Mouse (Mus musculus): ENCODE measurements around the gene Psd.
A peak's percentile ranks its signal among the peaks of the same experiment; 100 is the strongest.

Gene Psd

DNA sequence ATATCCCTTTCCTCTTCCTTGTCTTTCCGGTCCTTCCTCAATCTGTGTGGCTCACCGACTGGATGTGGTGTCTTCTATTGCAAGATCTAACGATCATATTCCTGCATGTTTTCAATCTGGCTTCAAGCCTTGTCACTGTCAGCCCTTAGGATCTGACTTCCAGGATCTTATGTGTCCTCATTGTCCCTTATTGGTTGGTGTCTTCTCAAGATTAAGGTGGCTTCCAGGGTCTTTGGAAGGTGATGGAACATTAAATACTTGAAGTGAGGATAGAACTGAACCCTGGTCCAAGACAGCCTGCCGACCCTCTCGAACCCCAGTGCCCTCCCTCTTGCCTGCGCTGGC, 12.0 kb upstream of the Psd start:
- no peak for DNase-seq (ENCODE audit: low spot score in 2 of 2)

DNA sequence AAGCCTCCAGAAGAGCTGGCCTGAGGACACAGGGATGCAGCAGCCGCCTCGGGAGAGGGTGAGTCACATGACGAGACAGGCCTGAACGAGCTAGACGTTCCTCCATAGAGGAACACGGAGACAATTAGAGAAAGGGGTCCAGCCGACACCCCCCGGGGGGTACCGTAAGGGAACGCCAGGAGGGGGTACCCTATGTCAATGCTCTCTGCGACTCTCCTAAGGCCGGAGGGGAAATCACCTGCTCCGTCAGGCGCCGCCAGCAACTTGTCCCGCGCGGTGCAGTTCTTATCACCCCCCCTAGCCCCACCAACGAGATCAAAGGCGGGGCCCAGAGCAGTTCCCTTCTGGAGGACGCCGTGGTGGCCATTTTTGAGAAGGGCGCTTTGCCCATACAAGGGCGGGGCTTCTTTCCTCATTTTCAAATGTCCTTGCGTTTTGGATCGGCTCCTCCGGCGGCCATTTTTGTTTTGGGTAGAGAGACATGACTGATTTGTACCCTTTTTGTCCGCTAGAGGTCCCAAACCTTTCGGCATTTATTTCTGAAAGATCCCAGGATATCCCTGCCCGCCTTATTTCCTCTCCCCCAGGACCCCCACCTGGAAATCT, 11.5 kb upstream of the Psd start, which contains the start of gene Cuedc2:
Gene Cuedc2 (minus strand): TSS at position 372 of the 606 bp plus-strand sequence.
- peak; percentile 100 for DNase-seq (ENCODE audit: low spot score in 2 of 2)

- no peak for DNase-seq (ENCODE audit: low spot score in 2 of 2)
Observed at GRCm38 (mm10) chr19:46337719-46338330, 10.9 kb upstream of the Psd start.

DNA sequence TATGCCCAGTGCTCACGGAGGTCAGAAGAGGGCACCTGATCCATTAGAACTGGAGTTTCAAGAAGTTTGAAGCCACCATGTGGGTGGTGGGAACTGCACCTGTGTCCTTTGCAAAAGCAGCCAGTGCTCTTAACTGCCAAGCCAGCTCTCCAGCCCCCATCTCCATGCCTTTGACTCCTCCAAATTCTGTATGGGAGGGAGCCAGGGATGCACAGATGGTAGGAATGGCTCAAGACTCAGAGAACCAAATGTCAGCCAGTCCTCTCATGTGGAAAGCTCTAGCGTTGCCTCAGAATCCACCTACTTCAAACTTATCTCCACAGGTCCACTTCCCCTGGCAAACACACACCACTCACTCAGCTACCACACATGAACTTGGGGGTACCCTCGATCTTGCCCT, 7.0 kb upstream of the Psd start:
- no peak for DNase-seq (ENCODE audit: low spot score in 2 of 2)

- no peak for DNase-seq (ENCODE audit: low spot score in 2 of 2)
Observed at GRCm38 (mm10) chr19:46332721-46333339, 5.9 kb upstream of the Psd start.

- no peak for DNase-seq (ENCODE audit: low spot score in 2 of 2)
Observed at GRCm38 (mm10) chr19:46331936-46332335, 5.0 kb upstream of the Psd start.

GRCm38 (mm10) chr19:46331326-46331725, 4.4 kb upstream of the Psd start:
- DNase-seq (ENCODE audit: low spot score in 2 of 2) = no peak

- no peak for DNase-seq (ENCODE audit: low spot score in 2 of 2)
Observed at GRCm38 (mm10) chr19:46330696-46331095, 3.7 kb upstream of the Psd start.

- peak; percentile 81 to 84 for DNase-seq (ENCODE audit: low spot score in 2 of 2)
Observed at GRCm38 (mm10) chr19:46329951-46330350, 3.0 kb upstream of the Psd start.

GRCm38 (mm10) chr19:46329031-46329641, 2.2 kb upstream of the Psd start:
- DNase-seq (ENCODE audit: low spot score in 2 of 2) = no peak

DNA sequence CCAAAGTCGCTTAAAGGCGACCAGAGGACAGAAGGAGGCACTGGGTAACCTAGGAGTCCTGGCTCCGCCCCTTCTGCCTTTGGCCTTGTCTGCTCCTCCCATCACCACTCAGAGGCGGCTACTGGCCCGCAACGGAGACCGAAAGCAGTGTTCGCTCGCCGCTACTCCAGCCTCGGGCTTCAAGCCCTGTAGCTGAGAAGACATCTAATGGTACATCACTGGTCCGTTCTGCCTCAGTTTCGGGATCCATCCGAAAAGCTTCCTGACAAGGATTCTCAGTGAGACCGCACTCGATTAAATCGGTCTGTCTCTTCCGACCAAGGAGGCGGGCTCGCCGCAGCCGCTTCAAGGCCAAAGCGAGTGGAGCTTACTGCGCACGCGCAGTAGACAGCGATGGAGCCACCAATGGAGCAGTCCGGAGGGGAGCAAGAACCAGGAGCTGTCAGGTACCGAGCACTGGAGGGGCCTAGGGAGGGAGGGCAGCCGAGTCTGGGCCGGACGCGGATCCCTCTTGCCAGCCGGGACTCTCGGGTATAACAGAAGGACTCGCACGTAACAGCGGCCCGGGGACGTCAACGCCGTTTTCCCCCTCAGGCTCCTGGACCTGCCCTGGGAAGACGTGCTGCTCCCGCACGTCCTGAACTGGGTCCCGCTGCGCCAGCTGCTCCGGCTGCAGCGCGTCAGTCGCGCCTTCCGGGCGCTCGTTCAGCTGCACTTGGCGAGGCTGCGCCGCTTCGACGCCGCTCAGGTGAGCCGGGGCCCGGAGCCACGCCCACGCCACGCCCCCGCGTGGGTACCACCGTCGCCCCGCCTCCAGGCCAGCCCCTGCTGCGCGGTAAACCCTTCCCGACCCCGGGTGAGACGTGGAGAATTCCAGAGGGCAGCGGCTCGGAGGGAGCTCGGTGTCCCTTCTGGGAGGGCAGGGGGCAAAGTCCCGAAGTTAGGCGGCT, 1.4 kb upstream of the Psd start, which contains the start of gene Fbxl15:
Gene Fbxl15 (plus strand): TSS at position 104 of the 950 bp plus-strand sequence.
- DNase-seq (ENCODE audit: low spot score in 2 of 2) = peak; percentile 95 to 96

- DNase-seq (ENCODE audit: low spot score in 2 of 2) = no peak
Observed at GRCm38 (mm10) chr19:46327531-46328064, 642 bp upstream of the Psd start.

- DNase-seq (ENCODE audit: low spot score in 2 of 2) = no peak
Observed at GRCm38 (mm10) chr19:46326019-46326755, 769 bp downstream of the Psd start.

GRCm38 (mm10) chr19:46324918-46325317, 2.0 kb downstream of the Psd start:
- DNase-seq (ENCODE audit: low spot score in 2 of 2) = no peak

DNA sequence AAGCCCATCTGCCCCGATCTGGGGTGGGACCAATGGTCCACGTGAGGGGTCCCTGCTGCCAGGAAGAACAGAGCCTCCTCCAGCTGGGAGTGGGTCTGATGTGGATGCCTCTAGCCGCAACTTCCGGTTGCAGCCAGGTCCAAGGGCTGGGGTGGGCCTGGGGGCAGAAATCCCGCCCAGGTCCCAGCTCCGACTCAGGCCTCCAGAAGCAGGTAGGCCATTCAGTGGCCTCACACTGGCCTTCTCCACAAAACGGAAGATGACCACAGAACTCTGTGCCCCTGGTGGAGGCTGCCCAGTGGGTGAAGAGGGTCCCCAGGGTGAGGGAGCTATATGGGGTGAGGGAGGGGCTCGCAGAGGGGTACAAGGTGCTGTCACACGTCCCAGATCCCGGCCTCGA, 2.6 kb downstream of the Psd start:
- DNase-seq (ENCODE audit: low spot score in 2 of 2) = no peak

GRCm38 (mm10) chr19:46323716-46324115, 3.2 kb downstream of the Psd start:
- DNase-seq (ENCODE audit: low spot score in 2 of 2) = no peak

GRCm38 (mm10) chr19:46322996-46323572, 3.9 kb downstream of the Psd start:
- no peak for DNase-seq (ENCODE audit: low spot score in 2 of 2)

GRCm38 (mm10) chr19:46322144-46322995, 4.6 kb downstream of the Psd start:
- DNase-seq (ENCODE audit: low spot score in 2 of 2) = no peak

All from right cerebral cortex, adult 2 months (tissue).